ENCODE assay signal across 11 mouse cellular contexts in genomic region chr15:67823226-67823625, GRCm38 (mm10).
"Had no signal": no experiment of that assay in that cellular context is flagged by ENCODE, and none has a peak within 500 bp of the region (broad histone marks: within the 10 kb centered on the region; RNA-seq: fewer than 3 reads in every experiment).

No protein-coding gene starts in this region.

- H3K9me3 ChIP-seq: limb, embryonic 13.5 days; midbrain, embryonic 15.5 days had no signal

- H3K36me3 ChIP-seq: limb, embryonic 13.5 days; midbrain, embryonic 15.5 days had no signal

- DNase-seq: kidney, adult 8-10 months; kidney, postnatal 36 days; layer of hippocampus, adult 9-11 months; layer of hippocampus, postnatal 36 days; lung, adult 18-20 months; lung, postnatal 36 days; retina, postnatal 1 day; thymus, postnatal 36 days had no signal

- ATAC-seq: midbrain, embryonic 15.5 days had no signal

- H3K4me2 ChIP-seq: limb, embryonic 13.5 days; midbrain, embryonic 15.5 days had no signal

- H3K4me1 ChIP-seq: limb, embryonic 13.5 days; midbrain, embryonic 15.5 days had no signal

- H3K4me3 ChIP-seq: limb, embryonic 13.5 days; midbrain, embryonic 15.5 days had no signal

- H3K9ac ChIP-seq: limb, embryonic 13.5 days; liver, embryonic 14.5 days; midbrain, embryonic 15.5 days had no signal

- H3K27ac ChIP-seq: limb, embryonic 13.5 days; liver, embryonic 14.5 days; midbrain, embryonic 15.5 days had no signal

- H3K27me3 ChIP-seq: limb, embryonic 13.5 days; midbrain, embryonic 15.5 days had no signal
